Mouse (Mus musculus) urinary bladder, postnatal 0 days (tissue): ENCODE results near the gene Awat2. TPM values are rescaled to one million over a fixed set of nuclear protein-coding genes. Genes with fewer than 3 reads are reported as not detected.

Experiments used
- microRNA counts: library from miRNA; unstranded; fragments of <30 nt; microRNA quantifications from one replicate; lab custom pipeline; 2016
- microRNA-seq: library from miRNA; unstranded; fragments of <30 nt; microRNA quantifications from one replicate; pipeline ENCODE4, GENCODE M21; 2016
- polyA plus RNA-seq: library from polyadenylated mRNA; unstranded; fragments of >200 nt; fragmentation: Nextera tagmentation; extraction: Ambion mirVana; gene quantifications from 2 replicates; pipeline ENCODE4 v1.2.1, GENCODE M21; 2015

The Awat2 gene
- polyA plus RNA-seq, result 0.23 and 0.31 TPM in 2 replicates

GRCm38 (mm10) chrX:100442617-100443016 is at the start of gene Awat2:
TSS of gene Awat2 (minus strand) at chrX:100442717.

GRCm38 (mm10) chrX:100428693-100429092 is 13.8 kb downstream of the Awat2 start, which contains the start of gene Otud6a:
TSS of gene Otud6a (plus strand) at chrX:100429013.

MicroRNA genes within 50 kb of the gene (microRNA counts, 519-probe panel; counts per million panel counts)
- 2,968 counts per million, percentile 45 among the panel's probes with 10 or more counts for microRNA mmu-miR-676 (lab: Ali Mortazavi, UCI)

Small RNA genes lying within 50 kb of the gene (microRNA-seq; reads per million reads assigned to microRNA genes)
- gene Mir676, result 504 reads per million, percentile 66 among the genes with 10 or more reads in this experiment

Other genes starting within 250 kb of the Awat2 start
- not detected in 2 replicates for gene Otud6a, start 13.7 kb downstream of the Awat2 start, polyA plus RNA-seq
- gene Igbp1, start 51.6 kb upstream of the Awat2 start, polyA plus RNA-seq, result 28.3 and 29.2 TPM in 2 replicates
- gene Dgat2l6, start 82.1 kb upstream of the Awat2 start, polyA plus RNA-seq, result not detected in 2 replicates
- gene Awat1, start 129.5 kb upstream of the Awat2 start, polyA plus RNA-seq, result not detected in 2 replicates
- gene P2ry4, start 152.2 kb upstream of the Awat2 start, polyA plus RNA-seq, result not detected in 2 replicates
- not detected in 2 replicates for gene Arr3, start 162.8 kb upstream of the Awat2 start, polyA plus RNA-seq
- 3.3 and 5.1 TPM in 2 replicates for gene Kif4, start 183.0 kb upstream of the Awat2 start, polyA plus RNA-seq
- gene Pdzd11, start 183.9 kb upstream of the Awat2 start, polyA plus RNA-seq, result 74.8 and 78.9 TPM in 2 replicates